Mouse (Mus musculus) E14TG2a.4 (cell line): ENCODE measurements at regions not wholly inside any gene's neighbourhood (a gene's known extent, or its start where the extent isn't known, plus 50 kb on each side); places are given as distances from the start of the nearest gene placed in this dataset.

Experiments used
- H3K27me3 ChIP-seq: 2 replicates; pipeline ENCODE4 v1.6.1; 2014; ENCODE audit warnings: low read length, control low read depth; ENCODE audit not compliant: insufficient read depth
- H3K36me3 ChIP-seq: 2 replicates; pipeline ENCODE4 v1.6.1; 2014; ENCODE audit warnings: low read length, control low read depth; ENCODE audit not compliant: insufficient read depth
- H3K4me1 ChIP-seq: replicated peaks from 2 replicates; pipeline ENCODE4 v1.6.1; 2014; ENCODE audit warnings: low read depth, low read length, control low read depth
- H3K4me3 ChIP-seq: replicated peaks from 2 replicates; pipeline ENCODE4 v1.5.1; 2014; ENCODE audit warnings: mild to moderate bottlenecking, low read length
- H3K9me3 ChIP-seq: 2 replicates; pipeline ENCODE4 v1.6.1; 2014; ENCODE audit warnings: low read length, control low read depth
- CTCF ChIP-seq: conservative IDR thresholded peaks from 2 replicates; pipeline ENCODE4 v1.5.1; 2014; ENCODE audit warnings: low read length
- NANOG ChIP-seq: IDR thresholded peaks from 2 replicates; pipeline ENCODE4 v1.6.1; 2014; ENCODE audit warnings: borderline replicate concordance, low read length, mixed read lengths
- POU5F1 ChIP-seq: IDR thresholded peaks from 2 replicates; pipeline ENCODE4 v1.6.1; 2014; ENCODE audit warnings: low read length, borderline replicate concordance

DNA sequence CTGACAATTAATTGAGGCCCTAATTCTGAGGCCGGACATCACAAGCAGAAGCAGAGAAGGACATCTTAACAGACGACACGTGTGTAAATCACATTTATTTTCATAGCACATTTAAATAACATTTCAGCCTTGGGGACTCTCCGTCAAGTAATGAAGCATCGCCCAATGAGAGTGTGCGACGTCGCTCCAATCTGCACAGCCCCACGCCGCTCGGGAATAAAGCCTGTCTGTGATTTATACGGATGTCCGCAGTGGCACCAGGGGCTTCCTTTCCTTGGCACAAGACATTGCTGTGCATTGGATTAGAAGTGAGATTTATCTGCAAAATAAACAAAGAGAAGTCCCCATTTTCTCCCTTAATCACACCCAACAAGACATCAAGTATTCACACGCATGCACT, 231.6 kb upstream of the Nfe2l3 start:
- Histone ChIP-seq H3K9me3 (no peaks in the 10 kb centered on the region), H3K4me1 (no peaks in the 10 kb centered on the region), H3K36me3 (no peaks in the 10 kb centered on the region), H3K27me3 (peaks cover 4% of the 10 kb centered on the region; the same call in 1 of the 2 replicates), H3K4me3 (no peak overlapping the region)
- no peak for TF ChIP-seq NANOG

DNA sequence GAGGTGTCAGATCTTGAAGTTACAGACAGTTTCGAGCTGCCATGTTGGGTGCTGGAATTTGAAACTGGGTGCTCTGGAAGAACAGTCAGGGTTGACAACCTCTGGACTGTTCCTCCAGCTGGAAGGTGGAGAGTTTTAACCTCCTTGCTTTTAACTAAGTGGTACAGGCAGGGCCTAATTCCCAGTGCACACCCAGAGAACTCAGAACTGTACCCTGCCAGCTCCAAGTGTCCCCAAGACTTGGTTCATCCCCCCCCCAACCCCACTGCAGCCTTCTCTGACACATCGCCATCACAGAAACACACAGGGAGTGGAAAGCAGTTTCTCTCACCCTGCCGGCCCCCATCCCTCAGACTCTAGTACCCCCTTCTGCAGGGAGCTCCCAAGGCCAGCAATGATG, 228.2 kb upstream of the Nfe2l3 start:
- peaks cover 4% of the 10 kb centered on the region; the same call in 1 of the 2 replicates for H3K27me3 ChIP-seq
- H3K9me3 ChIP-seq: no peaks in the 10 kb centered on the region
- H3K4me1 ChIP-seq: peaks cover 13% of the 10 kb centered on the region
- no peak for TF ChIP-seq NANOG
- TF ChIP-seq POU5F1: no peak
- TF ChIP-seq CTCF: no peak
- H3K36me3 ChIP-seq: no peaks in the 10 kb centered on the region
- no peak overlapping the region for H3K4me3 ChIP-seq

DNA sequence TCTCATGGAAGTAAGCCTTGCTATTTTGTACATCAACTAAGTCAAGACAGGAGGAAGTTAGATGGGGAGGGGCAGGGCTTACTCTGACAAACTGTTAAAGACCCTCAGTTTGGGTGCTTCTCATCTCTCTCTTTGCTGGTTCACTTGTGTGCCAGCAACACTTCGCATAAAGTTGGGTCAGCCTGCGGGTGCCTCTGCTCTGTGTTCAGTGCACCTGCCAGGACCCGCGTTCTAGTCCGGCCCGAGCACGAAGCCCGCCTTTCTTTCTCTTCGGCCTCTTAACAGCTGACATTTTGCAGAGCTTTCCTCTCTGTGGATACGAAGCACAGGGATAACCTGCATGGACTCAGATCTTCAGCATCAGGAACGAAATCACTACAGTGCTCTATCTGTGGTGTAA, 227.1 kb upstream of the Nfe2l3 start:
- Histone ChIP-seq H3K4me1 (peaks cover 13% of the 10 kb centered on the region), H3K36me3 (no peaks in the 10 kb centered on the region), H3K9me3 (no peaks in the 10 kb centered on the region), H3K27me3 (no peaks in the 10 kb centered on the region), H3K4me3 (no peak overlapping the region)
- TF ChIP-seq NANOG: no peak
- TF ChIP-seq CTCF: no peak
- no peak for TF ChIP-seq POU5F1

DNA sequence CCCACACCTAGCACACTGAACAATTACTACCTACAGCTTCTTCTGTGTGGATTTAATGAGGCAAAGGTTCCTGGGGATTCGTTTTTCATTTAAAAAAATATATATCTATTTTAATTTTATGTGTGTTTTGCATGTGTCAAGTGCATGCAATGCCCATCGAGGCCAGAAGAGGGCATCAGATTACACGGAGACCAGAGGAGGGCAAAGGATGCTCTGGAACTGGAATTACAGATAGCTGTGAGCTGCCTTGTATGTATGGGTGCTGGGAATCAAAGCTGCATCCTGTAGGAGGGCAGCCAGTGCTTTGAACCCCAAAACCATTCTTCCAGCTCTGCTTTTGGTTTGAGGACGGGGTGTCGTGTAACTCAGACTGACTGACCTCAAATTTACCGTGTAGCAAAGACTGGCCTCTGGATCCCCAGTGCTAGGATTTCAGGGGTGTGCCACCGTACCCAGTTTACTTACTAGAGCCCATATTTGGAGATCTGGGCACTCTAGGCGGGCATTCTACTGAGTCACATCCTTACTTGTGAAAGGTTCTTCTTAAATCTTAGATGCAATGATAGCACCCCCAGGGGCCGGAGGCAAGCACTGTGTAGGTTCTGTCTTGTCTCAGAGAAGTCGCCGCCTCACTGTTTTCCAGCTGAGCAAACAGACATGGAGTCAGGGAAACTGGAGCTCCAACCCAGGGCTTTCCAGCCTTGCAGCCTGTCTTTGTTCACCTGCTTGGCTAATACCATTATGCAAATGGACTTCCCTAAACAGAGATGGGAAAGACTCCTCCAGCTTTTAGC, 225.6 kb upstream of the Nfe2l3 start:
- H3K4me3 ChIP-seq: no peak overlapping the region
- peaks cover 13% of the 10 kb centered on the region for H3K4me1 ChIP-seq
- TF ChIP-seq CTCF (peak; percentile 59), NANOG (no peak), POU5F1 (no peak)
- H3K36me3 ChIP-seq: no peaks in the 10 kb centered on the region
- no peaks in the 10 kb centered on the region for H3K9me3 ChIP-seq
- no peaks in the 10 kb centered on the region for H3K27me3 ChIP-seq

DNA sequence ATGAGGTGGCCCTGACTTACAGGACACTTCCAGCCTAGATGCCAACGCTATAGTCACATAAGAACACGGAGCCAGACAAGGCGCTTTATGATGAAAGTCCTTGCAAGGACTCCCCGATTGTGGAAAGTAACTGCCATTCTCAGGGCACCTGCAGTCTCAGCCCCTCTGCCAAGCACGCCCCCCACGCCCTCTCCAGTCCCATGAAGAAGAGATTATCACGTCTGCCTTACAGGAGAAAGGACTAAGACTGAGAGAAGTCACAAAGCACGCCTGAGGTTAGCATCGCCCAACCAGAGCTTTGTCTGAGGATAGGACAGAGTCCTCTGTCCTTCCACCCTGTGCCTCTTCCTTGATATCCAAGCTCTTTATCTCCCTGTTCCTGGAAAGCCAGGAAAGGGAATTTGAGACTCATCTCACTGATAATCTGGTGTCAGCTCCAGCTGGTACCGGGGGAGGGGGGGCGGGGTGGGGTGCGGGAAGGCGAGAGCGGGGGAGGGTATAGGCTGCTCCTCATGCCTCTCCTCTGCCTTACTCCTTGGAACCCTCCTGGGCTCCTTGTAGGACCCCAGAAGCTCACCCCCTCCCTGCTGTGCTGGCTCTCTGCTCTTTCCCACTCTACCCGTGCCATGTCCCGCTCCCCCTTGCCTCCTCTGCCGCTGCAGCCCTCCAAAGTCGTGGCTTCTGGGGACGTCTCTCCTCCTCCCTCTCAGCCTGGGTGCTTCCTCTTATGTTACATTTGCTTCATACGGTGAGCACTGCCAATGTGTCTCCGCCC, 224.7 kb upstream of the Nfe2l3 start:
- H3K4me1 ChIP-seq: peaks cover 13% of the 10 kb centered on the region
- H3K27me3 ChIP-seq: no peaks in the 10 kb centered on the region
- H3K9me3 ChIP-seq: no peaks in the 10 kb centered on the region
- no peak for TF ChIP-seq NANOG
- TF ChIP-seq POU5F1: no peak
- TF ChIP-seq CTCF: no peak
- no peaks in the 10 kb centered on the region for H3K36me3 ChIP-seq
- H3K4me3 ChIP-seq: no peak overlapping the region

DNA sequence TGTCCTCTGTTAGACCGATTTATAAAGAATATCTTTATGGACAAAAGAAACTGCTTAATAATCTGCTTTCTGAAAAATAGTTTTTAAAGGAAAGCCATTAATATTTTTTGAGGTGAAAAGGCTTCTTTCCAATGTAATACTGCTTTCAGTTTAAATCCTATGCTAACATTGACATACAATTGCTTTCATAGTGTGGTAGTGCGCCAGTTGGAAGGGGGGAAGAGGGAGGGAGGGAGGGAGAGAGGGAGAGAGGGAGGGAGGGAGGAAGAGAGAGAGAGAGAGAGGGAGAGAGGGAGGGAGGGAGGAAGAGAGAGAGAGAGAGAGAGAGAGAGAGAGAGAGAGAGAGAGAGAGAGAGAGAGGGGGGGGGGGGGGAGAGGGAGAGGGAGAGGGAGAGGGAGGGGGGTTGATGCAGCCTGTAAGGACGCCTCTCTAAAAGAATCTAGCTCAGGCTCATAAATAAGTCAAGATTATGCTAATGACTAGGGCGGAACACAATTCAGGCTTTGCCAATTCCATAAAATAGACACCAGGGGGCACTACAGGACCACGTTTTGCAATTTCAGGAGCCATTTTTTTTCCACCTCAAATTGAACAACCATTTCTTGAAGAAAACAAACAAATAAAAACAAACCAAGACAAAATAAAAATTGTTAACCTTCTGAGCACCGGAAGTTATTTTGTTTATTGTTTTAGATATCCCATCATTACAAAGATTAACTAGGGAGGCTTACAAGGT, 223.6 kb upstream of the Nfe2l3 start:
- TF ChIP-seq NANOG (no peak), CTCF (peak; percentile 49)
- Histone ChIP-seq H3K4me3 (no peak overlapping the region), H3K36me3 (no peaks in the 10 kb centered on the region), H3K27me3 (no peaks in the 10 kb centered on the region), H3K4me1 (peaks cover 15% of the 10 kb centered on the region), H3K9me3 (no peaks in the 10 kb centered on the region)

DNA sequence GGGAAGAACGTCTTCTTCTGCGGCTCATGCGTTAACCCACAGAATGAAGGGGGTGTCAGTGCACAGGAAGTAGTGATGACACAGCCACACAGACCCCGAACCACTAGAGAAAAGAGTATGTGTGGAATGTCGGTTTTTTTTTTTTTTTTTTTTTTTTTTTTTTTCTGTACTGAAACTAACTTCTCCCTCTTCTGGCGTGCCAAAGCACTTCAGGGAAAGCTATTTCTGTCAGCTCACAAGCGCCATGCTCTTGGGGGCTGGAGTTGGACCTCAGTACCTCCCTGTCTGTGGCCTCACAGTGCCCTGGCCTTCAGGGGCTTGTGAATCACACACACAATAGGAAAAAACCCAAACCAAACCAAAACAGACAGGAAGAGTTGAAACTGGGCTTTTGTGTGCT, 221.1 kb upstream of the Nfe2l3 start:
- no peaks in the 10 kb centered on the region for H3K9me3 ChIP-seq
- H3K27me3 ChIP-seq: 0 out of 2 replicates have a peak, but pooled peaks cover 1% of the 10 kb centered on the region
- H3K4me1 ChIP-seq: peaks cover 22% of the 10 kb centered on the region
- H3K4me3 ChIP-seq: no peak overlapping the region
- TF ChIP-seq CTCF: no peak
- TF ChIP-seq POU5F1: no peak
- TF ChIP-seq NANOG: no peak
- no peaks in the 10 kb centered on the region for H3K36me3 ChIP-seq

DNA sequence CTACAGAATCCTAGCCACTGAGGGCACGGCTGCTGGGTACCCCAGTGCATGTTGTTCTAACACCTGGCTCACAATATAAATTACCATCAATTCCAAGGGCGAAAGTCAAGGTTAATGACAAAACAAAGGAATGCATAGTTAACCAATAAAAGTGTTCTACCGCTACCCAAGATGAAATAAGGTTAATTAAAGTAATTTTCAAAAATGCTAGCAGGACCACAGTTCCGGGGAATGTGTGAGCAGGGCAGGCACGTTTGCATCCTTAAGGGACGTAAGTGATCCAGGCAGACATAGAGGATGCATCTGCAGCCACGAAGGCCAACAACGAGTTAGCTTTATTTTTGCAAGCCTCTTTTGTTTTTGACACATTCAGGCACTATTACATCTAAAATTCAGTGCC, 220.3 kb upstream of the Nfe2l3 start:
- H3K9me3 ChIP-seq: no peaks in the 10 kb centered on the region
- TF ChIP-seq CTCF: no peak
- no peak for TF ChIP-seq POU5F1
- peaks cover 18% of the 10 kb centered on the region for H3K4me1 ChIP-seq

More for the DNA sequence above, 220.3 kb upstream of the Nfe2l3 start:
- H3K27me3 ChIP-seq: 0 out of 2 replicates have a peak, but pooled peaks cover 3% of the 10 kb centered on the region
- H3K4me3 ChIP-seq: no peak overlapping the region
- no peaks in the 10 kb centered on the region for H3K36me3 ChIP-seq
